Mouse (Mus musculus) embryonic fibroblast, embryonic 13.5 days (primary cell): Measurements from ENCODE around the gene Sec14l1. TPM values are rescaled to one million over a fixed set of nuclear protein-coding genes. Genes with fewer than 3 reads are reported as not detected.

Source experiments
- H3K27ac ChIP-seq: 2 replicates; pipeline ENCODE4 v1.5.1; 2012; ENCODE audit warnings: low read length, control low read depth, inconsistent platforms; ENCODE audit not compliant: insufficient read depth
- H3K4me1 ChIP-seq: 2 replicates; pipeline ENCODE4 v1.6.1; 2011; ENCODE audit warnings: low read length; ENCODE audit not compliant: control insufficient read depth, insufficient read depth
- H3K4me3 ChIP-seq: 2 replicates; pipeline ENCODE4 v1.5.1; 2011; ENCODE audit warnings: mild to moderate bottlenecking, control low read depth, low read length; ENCODE audit not compliant: insufficient read depth
- CTCF ChIP-seq: IDR thresholded peaks from 2 replicates; pipeline ENCODE4 v1.5.1; 2011; ENCODE audit warnings: mild to moderate bottlenecking, control low read depth, low read length, moderate library complexity, borderline replicate concordance; ENCODE audit not compliant: insufficient read depth
- POLR2A ChIP-seq: IDR thresholded peaks from 2 replicates; pipeline ENCODE4 v1.6.1; 2011; ENCODE audit warnings: low read depth, mild to moderate bottlenecking, control low read depth, low read length, moderate library complexity
- polyA plus RNA-seq: library from polyadenylated mRNA; stranded (reverse); fragments of >200 nt; gene quantifications from 2 replicates; pipeline ENCODE4 v1.2.4, GENCODE M21; 2011; ENCODE audit warnings: low read depth; ENCODE audit not compliant: missing spikeins, insufficient read length

Gene Sec14l1
- polyA plus RNA-seq, 1 experiment: 70.4 TPM

DNA sequence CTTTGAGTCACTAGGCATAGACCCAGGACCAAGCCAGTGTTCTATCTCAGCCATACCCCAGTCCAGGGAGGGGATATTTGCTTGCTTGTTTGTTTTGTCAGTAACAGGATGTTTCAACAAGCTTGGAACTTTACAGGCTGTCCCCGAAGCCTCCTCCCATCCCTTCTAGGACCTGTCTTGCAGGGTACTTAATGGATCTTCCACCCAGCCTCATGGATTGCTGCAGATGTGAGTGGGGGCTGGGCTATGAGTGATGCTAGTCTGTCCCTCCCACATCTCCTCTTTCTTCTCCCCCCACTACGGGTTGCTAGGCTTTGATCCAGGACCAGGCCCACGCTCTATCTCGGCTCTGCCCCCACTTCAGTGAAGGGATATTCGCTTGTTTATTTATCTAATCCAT is 16.8 kb upstream of the Sec14l1 start:
- Histone ChIP-seq H3K27ac (peak overlapping the region; percentile 44), H3K4me1 (peaks cover 3% of the 10 kb centered on the region), H3K4me3 (no peak overlapping the region)
- no peak for TF ChIP-seq CTCF
- TF ChIP-seq POLR2A: no peak

GRCm38 (mm10) chr11:117098784-117099183 is 16.2 kb upstream of the Sec14l1 start:
- H3K4me3 ChIP-seq: no peak overlapping the region
- TF ChIP-seq CTCF (no peak), POLR2A (no peak)
- peaks cover 3% of the 10 kb centered on the region for H3K4me1 ChIP-seq
- H3K27ac ChIP-seq: peak overlapping the region; percentile 44; the same call in 1 of the 2 replicates

GRCm38 (mm10) chr11:117099372-117099771 is 15.6 kb upstream of the Sec14l1 start:
- TF ChIP-seq CTCF (no peak), POLR2A (no peak)
- H3K4me3 ChIP-seq: no peak overlapping the region
- peaks cover 3% of the 10 kb centered on the region for H3K4me1 ChIP-seq
- no peak overlapping the region for H3K27ac ChIP-seq

GRCm38 (mm10) chr11:117101351-117101921 is 13.5 kb upstream of the Sec14l1 start:
- H3K4me1 ChIP-seq: peaks cover 3% of the 10 kb centered on the region
- H3K4me3 ChIP-seq: no peak overlapping the region
- TF ChIP-seq POLR2A: no peak
- no peak for TF ChIP-seq CTCF
- H3K27ac ChIP-seq: no peak overlapping the region

DNA sequence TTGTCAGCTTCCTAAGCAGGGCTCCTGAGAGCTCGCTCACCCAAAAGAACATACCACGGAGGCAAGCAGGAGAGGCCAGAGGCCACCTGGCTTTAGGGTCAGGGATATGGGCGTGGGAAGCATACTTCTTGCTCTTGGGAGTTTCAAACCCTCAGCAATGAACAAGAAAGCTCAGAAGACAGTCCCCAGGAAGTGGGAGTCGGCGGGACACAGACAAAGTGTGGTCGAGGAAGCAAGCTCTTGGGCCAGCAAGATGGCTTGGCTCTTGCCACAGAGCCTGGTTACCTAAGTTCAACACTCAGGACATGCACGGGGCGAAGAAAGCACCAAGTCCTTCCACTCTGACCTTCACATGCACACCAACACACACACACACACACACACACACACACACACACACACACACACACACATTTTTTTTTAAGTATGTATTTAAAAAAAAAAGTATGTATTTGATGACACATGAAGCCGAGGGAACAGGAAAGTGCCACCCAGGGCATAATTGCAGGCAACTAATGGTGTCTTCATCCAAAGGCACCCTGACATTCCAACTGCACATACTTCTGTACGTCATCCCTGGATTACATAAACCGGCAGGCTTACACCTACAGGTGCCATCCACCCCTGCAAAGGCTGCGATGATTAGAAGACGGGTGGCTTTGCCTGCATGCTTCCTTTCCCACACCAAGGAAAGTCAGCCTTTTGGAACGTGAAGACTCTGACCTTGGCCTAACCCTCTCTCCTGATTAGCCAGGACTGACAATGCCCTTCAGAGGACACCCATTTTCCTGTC is 12.8 kb upstream of the Sec14l1 start:
- H3K4me1 ChIP-seq: peaks cover 3% of the 10 kb centered on the region
- no peak overlapping the region for H3K27ac ChIP-seq
- H3K4me3 ChIP-seq: no peak overlapping the region
- TF ChIP-seq POLR2A: no peak
- no peak for TF ChIP-seq CTCF

DNA sequence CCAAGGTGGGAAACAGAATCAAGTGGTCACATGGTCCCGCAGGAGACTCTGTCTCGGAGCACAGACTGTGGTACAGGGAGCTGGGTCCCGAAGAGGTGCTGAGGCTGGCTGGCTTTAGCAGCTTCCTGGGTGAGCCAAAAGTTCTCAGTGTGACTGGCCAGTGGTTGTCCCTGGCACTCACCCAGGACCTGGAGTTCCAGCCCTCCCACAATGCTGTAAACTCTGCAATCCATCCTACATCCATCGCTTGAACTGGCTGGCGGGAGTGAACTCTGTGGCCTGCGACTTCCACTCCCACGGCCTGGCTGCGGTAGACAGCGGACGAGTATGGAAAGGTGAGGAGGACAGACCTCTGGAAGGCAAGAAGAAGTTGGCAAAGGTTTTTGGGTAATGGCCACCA is 11.4 kb upstream of the Sec14l1 start:
- H3K4me1 ChIP-seq: peaks cover 5% of the 10 kb centered on the region; the same call in 1 of the 2 replicates
- H3K27ac ChIP-seq: no peak overlapping the region
- H3K4me3 ChIP-seq: no peak overlapping the region
- no peak for TF ChIP-seq CTCF
- no peak for TF ChIP-seq POLR2A

DNA sequence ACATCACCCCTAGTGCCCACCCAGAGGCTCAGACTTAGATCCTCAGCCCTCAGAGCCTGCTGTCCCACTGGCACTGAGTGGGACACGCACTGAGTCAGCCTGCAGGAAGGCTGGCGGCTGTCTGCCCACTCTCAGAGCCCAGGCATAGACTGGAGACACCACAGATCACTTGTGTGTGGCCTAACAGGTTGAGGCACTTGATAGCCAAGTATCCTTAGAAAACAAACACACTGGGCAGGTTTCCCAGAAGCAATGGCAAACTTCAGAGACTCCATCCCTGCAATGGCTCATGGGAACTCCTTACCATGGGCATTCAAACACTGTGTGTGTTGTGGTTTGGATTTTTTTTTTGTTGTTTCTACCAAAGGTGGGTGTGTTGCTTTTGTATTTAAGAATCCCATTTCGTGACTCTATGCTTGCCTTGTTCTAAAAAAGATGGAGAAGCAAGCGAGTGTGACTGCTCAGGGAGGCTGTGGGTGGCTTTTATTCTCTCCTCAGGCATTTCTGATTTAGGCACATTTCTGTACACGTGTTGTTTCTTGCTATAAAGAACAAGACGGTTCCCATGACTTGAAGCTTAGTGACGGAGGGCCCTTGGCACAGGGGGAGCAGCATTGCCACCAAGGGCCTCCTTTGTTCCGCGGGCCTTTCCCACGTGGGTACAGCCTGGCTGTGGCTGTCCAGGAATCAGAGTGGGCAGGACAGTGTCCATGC is 10.8 kb upstream of the Sec14l1 start:
- TF ChIP-seq CTCF (no peak), POLR2A (no peak)
- peaks cover 10% of the 10 kb centered on the region for H3K4me1 ChIP-seq
- H3K27ac ChIP-seq: no peak overlapping the region
- H3K4me3 ChIP-seq: no peak overlapping the region

GRCm38 (mm10) chr11:117105315-117105714 is 9.7 kb upstream of the Sec14l1 start:
- no peak for TF ChIP-seq POLR2A
- no peak for TF ChIP-seq CTCF
- H3K4me1 ChIP-seq: peaks cover 10% of the 10 kb centered on the region
- H3K27ac ChIP-seq: no peak overlapping the region
- H3K4me3 ChIP-seq: no peak overlapping the region

DNA sequence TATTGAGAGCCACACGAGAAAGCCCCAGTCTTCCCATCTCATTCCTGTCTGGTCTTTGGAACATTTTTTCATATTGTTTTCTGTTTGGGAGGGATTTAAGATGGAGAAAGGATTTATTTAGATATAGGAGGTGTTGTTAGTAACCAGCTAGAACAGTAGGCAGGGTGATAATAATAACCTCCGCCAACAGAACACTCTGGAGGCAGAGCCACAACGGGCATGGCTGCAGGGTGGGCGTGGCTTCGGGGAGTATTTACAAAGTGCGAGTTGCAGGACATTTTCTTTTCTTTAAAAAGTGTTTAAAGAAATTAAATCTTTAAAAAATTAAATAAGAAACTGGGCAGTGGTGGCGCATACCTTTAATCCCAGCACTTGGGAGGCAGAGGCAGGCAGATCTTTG is 9.1 kb upstream of the Sec14l1 start:
- Histone ChIP-seq H3K4me1 (peaks cover 10% of the 10 kb centered on the region), H3K4me3 (no peak overlapping the region), H3K27ac (no peak overlapping the region)
- TF ChIP-seq CTCF: no peak
- no peak for TF ChIP-seq POLR2A

DNA sequence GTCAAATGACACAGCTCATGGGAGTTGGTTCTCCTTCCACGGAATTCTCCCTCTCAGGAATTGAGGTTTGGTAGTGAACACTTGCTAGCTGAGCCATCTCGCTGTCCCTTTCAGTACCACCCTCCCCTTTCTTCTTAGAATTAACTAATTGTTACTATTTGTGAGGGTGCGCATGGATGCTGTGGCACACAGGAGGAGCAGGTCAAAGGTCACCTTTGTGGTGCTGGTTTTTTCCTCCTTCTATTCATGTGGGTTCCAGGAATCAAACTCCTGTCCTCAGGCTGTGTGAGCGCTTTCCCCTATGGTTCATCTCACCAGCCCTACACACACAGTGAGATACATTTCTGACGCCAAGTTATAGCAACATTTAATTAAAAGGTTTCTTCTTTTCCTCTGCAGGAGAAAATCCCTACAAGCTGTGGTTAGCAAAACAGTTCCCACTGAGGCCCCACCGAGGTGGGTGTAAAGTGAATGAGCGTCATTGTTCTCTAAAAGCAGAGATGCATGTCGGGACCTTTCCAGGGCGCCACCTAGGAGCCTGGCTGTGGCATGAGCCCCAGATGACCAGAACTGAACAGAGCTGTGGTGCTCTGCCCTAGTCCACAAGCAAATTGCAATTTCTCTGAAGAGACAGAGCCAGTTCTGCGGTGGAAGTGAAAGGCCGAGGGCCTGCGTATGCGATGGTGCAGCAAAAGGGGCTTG is 8.2 kb upstream of the Sec14l1 start:
- H3K27ac ChIP-seq: no peak overlapping the region
- TF ChIP-seq POLR2A (no peak), CTCF (no peak)

More for the DNA sequence above, 8.2 kb upstream of the Sec14l1 start:
- H3K4me1 ChIP-seq: peaks cover 10% of the 10 kb centered on the region
- no peak overlapping the region for H3K4me3 ChIP-seq
